Mouse (Mus musculus): Measurements from ENCODE around the gene E330017A01Rik.

GRCm38 (mm10) chr16:58628968-58629367, 9.6 kb downstream of the E330017A01Rik start:
- TF ChIP-seq CTCF (IDR thresholded peaks at IDR 0.05; ENCODE audit: low read depth) (no peak), EP300 (IDR thresholded peaks at IDR 0.05; ENCODE audit: low read depth) (no peak)

Measured in liver, embryonic 14.5 days (tissue).